Mouse (Mus musculus) gastrocnemius, postnatal 14 days (tissue): ENCODE measurements around the gene Cers6. TPM values are rescaled to one million over a fixed set of nuclear protein-coding genes. Genes with fewer than 3 reads are reported as not detected.

Experiments used
- DNase-seq: peaks from one replicate; pipeline ENCODE4 v3.0.0; 2021; ENCODE audit warnings: mixed read lengths
- intact Hi-C: fragments of 180-260 bp; cut with DNase I; formaldehyde crosslinking; loops from one replicate; pipeline ENCODE4 v1.15.1; 2025; ENCODE audit warnings: low total_unique reads
- total RNA-seq, 2 experiments: library from RNA; stranded (reverse); gene quantifications; 2 replicates each; pipeline ENCODE4 v1.2.3; 2021

Gene Cers6
- total RNA-seq, 2 experiments from 2014 or later, result 3.5 to 3.8 TPM

GRCm38 (mm10) chr2:68911587-68912483, 50.6 kb downstream of the Cers6 start:
- no peak for DNase-seq
- intact Hi-C loops, result no loop called here

- intact Hi-C loops, result no loop called here
- no peak for DNase-seq
These were observed 54.5 kb downstream of the Cers6 start for GRCm38 (mm10) chr2:68915742-68916141.

GRCm38 (mm10) chr2:68916299-68916698, 55.1 kb downstream of the Cers6 start:
- DNase-seq, result no peak
- intact Hi-C loops, result no loop called here

DNA sequence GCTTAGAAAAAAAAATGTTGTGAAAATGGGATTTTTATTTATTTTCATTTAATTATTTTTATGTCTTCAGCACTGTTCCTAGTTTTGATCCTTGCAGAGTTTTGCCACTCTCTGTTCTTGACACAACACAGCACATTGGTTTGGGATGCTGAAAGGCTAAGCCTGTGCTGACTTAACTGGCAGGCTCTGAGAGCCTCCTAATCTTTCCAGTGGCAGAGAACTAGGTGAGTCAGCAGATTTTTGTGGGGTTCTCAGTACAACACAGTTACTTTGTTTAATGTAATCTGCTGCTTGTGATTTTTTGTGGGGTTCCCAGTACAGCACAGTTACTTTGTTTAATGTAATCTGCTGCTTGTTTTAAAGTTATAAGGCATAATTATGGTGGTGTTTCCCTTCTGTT, 55.8 kb downstream of the Cers6 start:
- no peak for DNase-seq
- intact Hi-C loops, result no loop called here

DNA sequence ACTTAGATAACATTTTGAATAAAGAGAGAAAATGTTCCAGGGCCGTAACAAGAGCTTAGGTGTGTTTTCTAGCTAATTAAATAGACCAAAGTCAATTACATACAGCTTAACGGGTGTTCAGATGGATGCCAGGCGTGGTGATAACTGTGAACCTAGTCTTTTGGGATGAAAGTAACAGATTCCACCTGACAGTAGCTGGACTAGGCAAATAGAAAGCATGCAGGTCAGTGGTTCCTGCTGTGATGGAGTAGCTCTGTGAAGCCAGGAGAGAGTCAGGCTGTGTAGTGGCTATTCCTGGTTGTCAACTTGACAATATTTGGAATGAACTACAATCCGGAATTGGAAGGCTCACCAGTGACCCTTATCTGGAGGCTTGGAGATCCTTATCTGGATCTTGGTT, 56.3 kb downstream of the Cers6 start:
- intact Hi-C loops, result no loop called here
- no peak for DNase-seq

GRCm38 (mm10) chr2:68924344-68924743, 63.1 kb downstream of the Cers6 start:
- intact Hi-C loops, result no loop called here
- DNase-seq, result no peak

DNA sequence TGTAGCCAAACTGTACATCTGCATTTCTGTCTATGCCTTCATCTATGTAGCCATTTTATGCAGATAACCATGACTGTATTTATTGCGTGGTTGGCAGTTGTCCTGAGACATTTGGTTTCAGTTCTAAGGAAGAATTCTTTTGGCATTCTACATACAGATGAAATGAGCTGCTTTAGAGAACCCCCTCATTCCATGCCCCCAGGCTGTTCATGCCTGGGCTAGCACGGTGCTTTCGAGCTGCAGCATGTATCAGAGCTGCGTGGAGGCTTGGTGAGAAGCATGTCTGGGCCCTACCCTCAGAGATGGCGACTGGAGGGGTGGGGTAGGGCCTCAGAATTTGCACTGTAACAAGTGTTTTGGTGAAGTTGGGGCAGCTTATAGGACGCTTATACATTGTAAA, 64.3 kb downstream of the Cers6 start:
- intact Hi-C loops, result no loop called here
- DNase-seq, result no peak

DNA sequence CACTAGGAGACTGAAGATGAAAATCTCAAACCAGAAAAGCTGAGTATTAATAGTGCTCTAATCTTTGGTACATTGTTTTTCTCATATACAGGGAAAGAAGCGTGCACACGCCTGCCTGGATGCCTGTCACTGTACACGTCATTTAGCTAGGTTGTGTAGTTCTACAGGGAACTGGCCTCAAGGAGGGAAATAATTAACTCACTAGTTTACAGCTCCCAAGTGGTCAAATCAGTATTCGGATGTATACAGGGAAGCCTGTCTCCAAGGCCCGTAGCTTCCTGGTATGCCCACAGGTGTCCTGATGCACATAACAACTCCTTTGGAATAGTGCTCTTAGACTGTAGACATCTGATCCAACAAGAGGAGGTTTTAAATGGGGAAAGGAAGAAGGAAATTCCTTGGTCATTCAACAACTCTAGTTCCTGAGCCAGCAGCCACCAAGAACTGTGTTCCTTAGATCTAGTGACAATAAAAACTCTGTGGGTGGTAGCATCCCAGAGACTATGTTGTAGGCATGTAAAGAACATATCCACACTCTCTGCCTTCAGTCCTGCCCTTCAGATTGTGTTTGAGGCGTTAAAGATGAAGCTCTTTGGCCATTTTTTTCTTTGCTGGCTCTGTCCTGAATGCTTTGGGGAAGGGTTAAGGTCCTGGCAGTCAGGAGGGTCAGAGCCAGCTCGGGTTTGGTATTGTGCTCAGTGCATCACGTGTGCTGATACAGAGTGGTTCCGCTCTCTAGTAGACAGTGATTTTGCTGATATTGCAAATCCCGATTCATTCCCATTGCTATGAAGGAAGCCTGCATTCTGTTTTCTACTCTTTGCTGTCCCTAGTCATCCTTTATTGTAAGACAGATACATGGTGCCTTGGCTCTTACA, 65.9 kb downstream of the Cers6 start:
- no peak for DNase-seq
- intact Hi-C loops, result no loop called here

DNA sequence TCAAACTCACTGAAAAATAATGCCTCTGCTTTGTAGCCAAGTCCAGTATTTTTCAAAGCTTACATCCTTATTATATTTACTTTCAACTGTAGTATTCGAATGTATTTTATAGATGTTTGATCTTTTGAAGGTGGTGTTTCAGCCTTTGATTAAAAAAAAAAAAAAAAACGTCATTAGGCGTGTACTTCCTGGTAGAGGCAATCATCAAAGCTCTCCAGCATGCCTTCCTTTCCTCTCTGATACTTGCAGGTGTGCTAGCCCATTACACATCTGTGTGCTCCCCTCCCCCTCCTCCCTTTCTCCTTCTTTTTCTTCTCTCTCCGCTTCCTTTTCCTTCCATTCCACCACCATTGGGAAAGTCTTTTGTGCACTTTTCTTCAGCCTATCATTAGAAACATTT, 71.0 kb downstream of the Cers6 start:
- DNase-seq, result no peak
- intact Hi-C loops, result no loop called here

- no peak for DNase-seq
- intact Hi-C loops, result no loop called here
These were observed 71.4 kb downstream of the Cers6 start for GRCm38 (mm10) chr2:68932656-68933055.

- intact Hi-C loops, result no loop called here
- DNase-seq, result no peak
These were observed 73.4 kb downstream of the Cers6 start for GRCm38 (mm10) chr2:68934651-68935050.

DNA sequence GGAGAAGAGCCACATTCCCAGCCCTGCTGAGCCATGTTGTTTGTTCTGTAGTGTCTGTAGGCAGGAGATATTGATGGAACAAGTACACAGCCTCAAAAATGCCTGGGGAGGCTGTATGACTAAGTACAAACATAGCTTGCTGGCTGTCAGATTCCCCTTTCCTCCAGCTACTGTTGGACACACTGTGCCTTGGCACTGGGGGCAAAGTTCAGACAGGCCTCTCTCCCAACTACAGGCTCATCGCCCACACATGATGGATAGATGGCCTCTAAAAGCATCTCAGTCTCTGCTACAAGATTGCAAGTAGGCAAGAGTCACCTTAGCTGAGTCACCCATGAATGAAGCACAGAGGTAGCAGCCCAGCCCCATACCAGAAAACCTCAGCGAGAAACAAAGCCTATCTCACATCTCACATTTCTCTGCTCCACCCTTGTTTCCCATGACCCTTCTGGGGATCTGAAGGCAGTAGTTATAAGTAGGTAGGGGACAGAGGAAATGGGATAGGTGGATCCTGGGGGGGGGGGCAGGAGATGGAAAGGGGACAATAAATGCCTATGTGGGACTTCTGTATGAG, 74.6 kb downstream of the Cers6 start:
- no peak for DNase-seq
- intact Hi-C loops, result no loop called here

- no peak for DNase-seq
- intact Hi-C loops, result no loop called here
These were observed 75.5 kb downstream of the Cers6 start for GRCm38 (mm10) chr2:68936773-68937172.

DNA sequence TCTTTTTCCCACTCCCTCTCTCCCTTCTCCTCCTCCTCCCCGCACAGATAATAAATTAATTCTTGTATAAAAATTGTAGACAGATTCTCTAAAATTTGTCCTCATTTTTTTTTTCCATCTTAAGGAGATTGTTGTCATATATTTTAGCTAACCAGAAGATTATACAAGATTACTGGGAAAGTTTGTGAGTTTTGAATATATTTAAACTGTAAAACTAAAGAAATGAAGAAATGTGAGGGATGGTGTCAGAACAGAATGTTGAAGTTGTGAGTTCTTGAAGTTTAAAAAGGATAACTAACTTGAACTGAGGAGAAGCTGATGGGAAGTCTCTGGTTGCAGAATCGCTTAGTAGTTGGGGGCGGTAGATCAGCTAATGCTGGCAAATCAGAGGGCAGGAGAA, 76.6 kb downstream of the Cers6 start:
- no peak for DNase-seq
- intact Hi-C loops, result no loop called here

DNA sequence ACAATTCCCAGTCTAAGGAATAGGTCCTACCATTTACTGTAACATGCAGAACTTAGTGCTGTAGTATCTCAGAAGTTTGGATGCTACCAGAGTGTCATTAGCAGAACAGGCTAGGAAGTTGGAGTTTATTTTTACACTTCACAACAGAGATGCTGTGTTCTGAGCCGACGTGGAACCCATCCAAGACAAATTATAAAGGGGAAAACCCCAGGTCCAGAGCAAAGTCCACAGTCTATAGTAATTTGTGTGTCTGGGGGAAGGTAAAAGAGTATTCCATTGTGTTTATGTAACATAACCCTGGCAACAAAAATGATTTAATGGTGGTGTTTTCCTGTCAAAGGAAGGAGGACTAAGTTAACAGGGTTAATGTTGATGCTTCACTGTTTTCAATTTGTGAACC, 83.7 kb downstream of the Cers6 start:
- no peak for DNase-seq
- intact Hi-C loops, result no loop called here

GRCm38 (mm10) chr2:68945976-68946375, 84.7 kb downstream of the Cers6 start:
- intact Hi-C loops, result no loop called here
- DNase-seq, result no peak

DNA sequence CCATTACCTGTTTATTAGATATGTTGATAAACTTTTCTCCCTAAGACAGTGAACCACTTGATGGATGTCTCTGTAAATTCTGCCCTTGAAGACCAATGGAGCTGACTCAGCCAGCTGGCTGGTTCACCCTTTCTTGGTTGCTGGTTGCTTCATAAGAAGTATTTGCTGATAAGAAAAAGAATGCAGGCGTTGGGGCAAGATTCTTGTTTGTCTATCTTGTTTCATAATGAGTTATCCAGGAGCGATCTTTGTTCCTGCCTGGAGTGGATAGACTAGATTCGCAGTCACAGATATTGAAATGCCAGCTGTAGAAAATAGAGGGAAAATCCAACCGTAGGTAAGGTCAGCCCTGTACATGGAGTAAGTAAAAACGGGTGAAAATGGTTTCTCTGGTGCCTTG, 85.6 kb downstream of the Cers6 start:
- DNase-seq, result no peak
- intact Hi-C loops, result no loop called here

DNA sequence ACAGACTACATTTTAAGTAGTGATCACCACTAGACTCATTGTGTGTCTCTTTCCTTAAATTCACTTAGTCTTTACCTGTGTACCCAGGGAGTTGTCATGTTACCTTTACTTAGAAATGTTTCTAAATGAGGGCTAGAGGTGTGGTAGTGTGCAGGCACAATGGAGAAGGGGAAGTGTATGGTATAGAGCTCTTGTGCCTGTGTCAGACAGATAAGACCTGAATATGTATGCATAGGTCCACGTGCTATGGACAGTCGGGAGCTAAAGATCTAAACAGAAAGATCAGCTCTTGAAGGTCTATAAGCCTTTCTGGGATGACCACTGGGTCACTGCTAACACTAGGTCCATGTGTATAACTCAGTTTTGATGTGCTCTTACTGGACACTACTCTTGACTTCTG, 87.9 kb downstream of the Cers6 start:
- no peak for DNase-seq
- intact Hi-C loops, result no loop called here

DNA sequence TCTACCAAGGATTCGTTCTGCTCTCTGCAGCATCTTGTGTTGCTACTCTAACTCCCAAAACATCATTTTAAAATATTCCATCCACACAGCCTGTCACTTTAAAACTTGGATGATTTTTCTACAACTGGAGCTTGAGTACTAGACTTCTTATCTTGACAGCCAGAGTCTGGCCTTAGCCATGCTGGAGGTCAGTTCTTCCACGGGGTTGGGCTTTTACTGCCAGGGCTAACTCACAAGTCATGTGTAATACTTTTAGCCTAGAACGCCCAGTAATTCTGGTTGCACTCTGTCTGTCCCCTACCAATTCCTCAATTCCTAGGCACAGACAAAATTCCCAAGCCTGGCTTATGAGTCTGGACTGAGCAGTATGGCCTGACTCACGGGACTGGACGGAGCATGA, 88.5 kb downstream of the Cers6 start:
- intact Hi-C loops, result no loop called here
- DNase-seq, result no peak

GRCm38 (mm10) chr2:68951706-68952105, 90.5 kb downstream of the Cers6 start:
- no peak for DNase-seq
- intact Hi-C loops, result no loop called here
